Mouse (Mus musculus) T-cell, adult 66 days (primary cell): ENCODE data around the gene Sap30. TPM values are rescaled to one million over a fixed set of nuclear protein-coding genes. Genes with fewer than 3 reads are reported as not detected.

ENCODE experiments used
- total RNA-seq, 2 experiments: library from RNA; stranded (reverse); gene quantifications; 3 replicates in 1 of 2; 4 replicates in 1 of 2; pipeline ENCODE4 v1.2.4; 2023

The Sap30 gene
- total RNA-seq: 1 to 10 TPM; 6.4 to 8.1 TPM

DNA sequence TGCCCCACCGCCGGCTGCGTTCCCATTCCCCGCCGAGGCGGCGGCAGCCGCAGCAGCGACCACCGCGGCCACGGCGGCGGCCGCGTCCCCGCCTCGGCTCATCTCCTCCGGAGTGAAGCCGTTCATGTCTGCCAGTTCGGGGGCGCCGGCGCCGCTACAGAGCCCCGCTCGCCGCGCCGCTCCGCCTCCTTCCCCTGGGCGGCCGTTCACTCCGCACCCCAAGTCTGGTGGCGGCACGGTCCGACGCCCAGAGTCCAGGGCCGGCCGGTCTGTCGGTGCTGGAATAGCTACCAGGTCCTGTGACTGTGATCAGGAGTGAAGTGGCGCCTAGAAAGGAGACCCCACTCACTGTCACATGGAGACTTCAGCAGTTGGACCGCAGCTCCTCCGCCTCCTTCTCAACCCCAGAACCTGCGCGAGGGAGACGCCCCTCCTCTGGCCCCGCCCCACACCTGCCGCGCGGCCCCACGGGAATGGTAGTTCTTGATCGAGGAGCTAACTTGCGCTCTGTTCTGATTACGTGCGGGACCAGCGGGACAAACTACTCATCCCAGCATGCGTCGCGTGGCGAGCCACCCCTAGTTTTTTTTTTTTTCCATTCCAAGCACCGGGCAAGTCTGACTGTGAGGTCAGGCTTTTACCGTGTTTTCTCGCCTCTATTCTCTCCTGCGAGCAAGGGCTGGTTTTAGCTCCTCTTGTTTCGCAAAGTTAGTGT is at the start of gene Sap30:
Gene Sap30, minus strand, starts transcription at position 420 of the 715 bp plus-strand sequence.

DNA sequence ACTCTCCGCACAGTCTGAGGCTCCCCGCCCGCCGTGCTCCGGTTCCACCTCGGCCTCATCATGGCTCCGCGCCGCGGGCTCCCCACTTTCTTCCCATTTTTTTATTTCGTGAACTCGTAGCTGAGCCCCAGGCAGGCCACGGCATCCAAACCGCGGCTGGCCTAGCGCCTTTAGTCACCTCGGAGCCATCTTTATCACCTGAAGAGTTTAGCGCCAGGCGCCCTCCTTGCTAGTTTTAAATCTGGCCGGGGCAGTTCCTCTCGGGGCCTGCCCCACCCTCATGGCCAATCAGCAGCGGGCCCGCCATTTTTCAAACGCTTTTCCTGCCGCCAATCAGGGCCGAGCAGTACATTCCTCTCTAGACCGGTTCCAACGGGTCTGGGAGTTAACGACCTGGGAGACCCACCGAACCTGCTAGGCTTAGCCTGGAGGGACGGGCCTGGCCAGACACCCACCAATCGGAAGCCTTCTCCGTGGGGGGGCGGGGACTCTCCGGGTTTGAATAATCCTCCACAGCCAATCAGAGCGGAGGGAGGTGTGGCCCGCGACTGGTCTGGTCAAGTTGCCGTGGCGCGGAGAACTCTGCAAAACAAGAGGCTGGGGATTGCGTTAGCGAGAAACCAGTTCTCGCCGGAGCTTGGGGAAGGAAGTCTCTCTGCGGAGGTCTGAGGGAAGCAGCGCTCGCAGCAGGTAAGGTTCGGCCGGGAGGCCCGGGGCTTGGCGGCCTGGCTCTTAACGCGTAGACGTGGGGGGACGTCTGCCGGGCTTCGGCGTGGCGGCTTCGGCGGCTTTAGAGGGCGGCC is 23.9 kb upstream of the Sap30 start, which contains the start of gene Hmgb2:
Gene Hmgb2, plus strand, starts transcription at position 592 of the 803 bp plus-strand sequence.

GRCm38 (mm10) chr8:57455765-57456164 is 31.9 kb downstream of the Sap30 start, which contains the start of gene Scrg1:
Scrg1 (plus strand) TSS chr8:57455923.

Other genes with a start within 250 kb of the Sap30 start
- gene Hand2, start 166.9 kb downstream of the Sap30 start, total RNA-seq: not detected
- gene Scrg1, start 31.9 kb downstream of the Sap30 start, total RNA-seq: not detected
- 100 to 1,000 TPM; 163 to 257 TPM for gene Hmgb2, start 24.0 kb upstream of the Sap30 start, total RNA-seq
- 10 to 100 TPM; 42.7 to 43.5 TPM for gene Galnt7, start 165.2 kb upstream of the Sap30 start, total RNA-seq